Mouse (Mus musculus) spleen, adult 2 months (tissue): Measurements from ENCODE around the gene Kcnk7.

ENCODE experiments used
- CTCF ChIP-seq: fragments of 200-500 bp; IDR thresholded peaks from 2 replicates; pipeline ENCODE4 v1.5.1; 2011; ENCODE audit warnings: mild to moderate bottlenecking, inconsistent platforms; ENCODE audit not compliant: insufficient read depth, insufficient read length, insufficient replicate concordance; ENCODE audit errors: extremely low read depth
- POLR2A ChIP-seq: fragments of 200-500 bp; IDR thresholded peaks from 2 replicates; pipeline ENCODE4 v1.6.1; 2011; ENCODE audit warnings: low read depth, low read length, inconsistent platforms

DNA sequence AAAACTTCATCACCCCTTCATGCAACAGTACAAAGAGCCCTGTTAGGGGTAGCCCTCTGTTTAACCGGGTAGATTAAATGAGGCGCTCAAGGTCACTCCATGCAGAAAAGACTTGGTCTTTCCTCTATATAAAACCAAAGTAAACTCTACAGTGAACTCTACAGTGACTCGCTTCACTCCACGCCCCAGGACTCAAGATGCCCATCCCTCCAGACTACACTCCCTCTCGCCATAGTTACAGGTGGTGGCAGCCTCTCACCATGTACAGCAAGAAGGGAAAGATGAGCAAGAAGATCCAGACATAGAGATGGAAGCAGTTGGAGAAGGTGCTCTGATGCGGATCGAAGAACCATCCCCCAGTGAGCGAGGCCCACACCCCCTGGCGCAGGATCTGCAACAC, 16.4 kb upstream of the Kcnk7 start:
- TF ChIP-seq CTCF (no peak), POLR2A (no peak)
